In the genomic region with DNA sequence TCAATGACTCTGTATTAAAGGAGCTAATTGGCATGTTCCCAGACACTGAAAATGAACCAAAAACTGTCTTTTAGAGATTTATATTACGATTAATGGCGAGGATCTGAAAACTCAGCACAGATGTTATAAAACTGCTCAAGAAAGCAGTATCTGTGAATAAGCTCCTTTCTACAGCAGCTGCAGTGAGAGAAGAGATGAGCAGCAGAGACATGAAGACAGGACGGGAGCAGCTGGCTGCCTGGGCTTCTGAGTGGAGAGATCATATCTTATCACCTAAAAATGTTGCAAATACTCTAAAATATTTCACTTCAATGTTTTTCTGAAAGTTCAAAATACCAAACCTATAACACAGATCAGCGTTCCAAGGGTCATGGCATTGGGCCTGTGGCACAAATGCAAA, we compare ENCODE assay signal across 18 mouse cellular contexts.
"Had no signal": no experiment of that assay in that cellular context is flagged by ENCODE, and none has a peak within 500 bp of the region (broad histone marks: within the 10 kb centered on the region; RNA-seq: fewer than 3 reads in every experiment).

No protein-coding gene starts in this region.

- H3K27me3 ChIP-seq: liver, embryonic 15.5 days; lung, embryonic 15.5 days; megakaryocyte, embryonic 14.5 days; midbrain, embryonic 12.5 days; neural tube, embryonic 13.5 days; stomach, embryonic 15.5 days had no signal

- H3K9me3 ChIP-seq: liver, embryonic 15.5 days; lung, embryonic 15.5 days; midbrain, embryonic 12.5 days; neural tube, embryonic 13.5 days; stomach, embryonic 15.5 days had no signal

- H3K36me3 ChIP-seq: liver, embryonic 15.5 days; lung, embryonic 15.5 days; midbrain, embryonic 12.5 days; neural tube, embryonic 13.5 days; stomach, embryonic 15.5 days had no signal

- H3K27ac ChIP-seq: liver, embryonic 15.5 days; lung, embryonic 15.5 days; macrophage; midbrain, embryonic 12.5 days; neural tube, embryonic 13.5 days; stomach, embryonic 15.5 days; stomach, postnatal 0 days had no signal

- DNase-seq: liver, postnatal 0 days; lung, adult 2 months; lung, postnatal 14 days; lung, postnatal 36 days; midbrain, embryonic 14.5 days; right cerebral cortex, postnatal 14 days; thymus, adult 2 months; thymus, postnatal 25 days; thymus, postnatal 4 days had no signal

- H3K4me2 ChIP-seq: liver, embryonic 15.5 days; lung, embryonic 15.5 days; midbrain, embryonic 12.5 days; neural tube, embryonic 13.5 days; stomach, embryonic 15.5 days had no signal

- ATAC-seq: liver, postnatal 0 days; lung, postnatal 0 days had no signal

- H3K4me3 ChIP-seq: liver, embryonic 15.5 days; lung, embryonic 15.5 days; megakaryocyte, embryonic 14.5 days; midbrain, embryonic 12.5 days; neural tube, embryonic 13.5 days; stomach, embryonic 15.5 days had no signal

- H3K9ac ChIP-seq: liver, embryonic 15.5 days; liver, postnatal 0 days; lung, embryonic 15.5 days; midbrain, embryonic 12.5 days; neural tube, embryonic 13.5 days; stomach, embryonic 15.5 days had no signal

- H3K4me1 ChIP-seq: liver, embryonic 15.5 days; lung, embryonic 15.5 days; megakaryocyte, embryonic 14.5 days; midbrain, embryonic 12.5 days; neural tube, embryonic 13.5 days; stomach, embryonic 15.5 days had no signal
